Mouse (Mus musculus) lung, postnatal 0 days (tissue): ENCODE measurements around the gene Nup107. TPM values are rescaled to one million over a fixed set of nuclear protein-coding genes. Genes with fewer than 3 reads are reported as not detected.
"Not testable (repeated sequence)": the region's sequence is repeated elsewhere in the genome, so short reads cannot be mapped to it uniquely, and the experiment has no call there.

Source experiments
- ATAC-seq: fragments of 200-750 bp; cut with Nextera tagmentation; 2 replicates; pipeline ENCODE4 v1.8.0; 2017; ENCODE audit warnings: moderate library complexity
- DNase-seq: peaks from one replicate; pipeline ENCODE4 v3.0.0-alpha.2; 2016; ENCODE audit warnings: low spot score
- H3K27ac ChIP-seq: fragments of 300-500 bp; sonication (generic); 2 replicates; pipeline ENCODE4 v1.5.1; 2014; ENCODE audit warnings: antibody characterized with exemption, mild to moderate bottlenecking, low read length, mixed read lengths
- H3K27me3 ChIP-seq: fragments of 300-500 bp; sonication (generic); replicated peaks from 2 replicates; pipeline ENCODE4 v1.6.1; 2014; ENCODE audit warnings: low read length, mixed read lengths; ENCODE audit not compliant: insufficient read depth
- H3K36me3 ChIP-seq: fragments of 300-500 bp; sonication (generic); 2 replicates; pipeline ENCODE4 v1.6.1; 2014; ENCODE audit warnings: low read length, mixed read lengths; ENCODE audit not compliant: insufficient read depth
- H3K4me1 ChIP-seq: fragments of 300-500 bp; sonication (generic); 2 replicates; pipeline ENCODE4 v1.6.1; 2014; ENCODE audit warnings: antibody characterized with exemption, low read depth, low read length, mixed read lengths; ENCODE audit not compliant: insufficient read depth
- H3K4me2 ChIP-seq: fragments of 300-500 bp; sonication (generic); replicated peaks from 2 replicates; pipeline ENCODE4 v1.6.1; 2014; ENCODE audit warnings: low read depth, mild to moderate bottlenecking, low read length, moderate library complexity, mixed read lengths
- H3K4me3 ChIP-seq: fragments of 300-500 bp; sonication (generic); 2 replicates; pipeline ENCODE4 v1.5.1; 2014; ENCODE audit warnings: low read depth, low read length
- H3K9ac ChIP-seq: fragments of 300-500 bp; sonication (generic); replicated peaks from 2 replicates; pipeline ENCODE4 v1.6.1; 2014; ENCODE audit warnings: low read depth, mild to moderate bottlenecking
- H3K9me3 ChIP-seq: fragments of 300-500 bp; sonication (generic); 2 replicates; pipeline ENCODE4 v1.6.1; 2016; ENCODE audit warnings: low read length, mixed read lengths
- CTCF ChIP-seq: IDR thresholded peaks from 2 replicates; pipeline ENCODE4 v1.5.1; 2016; ENCODE audit warnings: antibody characterized with exemption, mild to moderate bottlenecking
- EP300 ChIP-seq: IDR thresholded peaks from 2 replicates; pipeline ENCODE4 v1.6.1; 2016; ENCODE audit warnings: antibody characterized with exemption, mild to moderate bottlenecking, control low read depth
- WGBS: fragments of 180-500 bp; shearing (Covaris S2); extraction: QIAGEN DNeasy Blood & Tissue Kit; methylation state at CpG from one replicate; pipeline ENCODE4 v1.1.7; 2014; 5-methylcytosine and 5-hydroxymethylcytosine counted together
- polyA plus RNA-seq: library from polyadenylated mRNA; unstranded; fragments of >200 nt; fragmentation: Nextera tagmentation; extraction: Ambion mirVana; gene quantifications from 2 replicates; pipeline ENCODE4 v1.2.1, GENCODE M21; 2015

Gene Nup107
- polyA plus RNA-seq, 1 experiment from 2014 or later, result 15.2 TPM

- Histone ChIP-seq H3K4me2 (no peak overlapping the region), H3K27ac (no peak overlapping the region), H3K9ac (no peak overlapping the region), H3K27me3 (no peaks in the 10 kb centered on the region), H3K9me3 (no peaks in the 10 kb centered on the region), H3K4me3 (no peak overlapping the region), H3K36me3 (peaks cover 25% of the 10 kb centered on the region), H3K4me1 (0 out of 2 replicates have a peak, but pooled peaks cover 4% of the 10 kb centered on the region)
- ATAC-seq, result no peak
- no peak for DNase-seq
- TF ChIP-seq CTCF, result no peak
- TF ChIP-seq EP300, result no peak
These were observed 86.7 kb downstream of the Nup107 start for GRCm38 (mm10) chr10:117705806-117706205.

GRCm38 (mm10) chr10:117704964-117705335, 87.6 kb downstream of the Nup107 start:
- Histone ChIP-seq H3K9ac (no peak overlapping the region), H3K4me2 (no peak overlapping the region), H3K36me3 (peaks cover 26% of the 10 kb centered on the region)

GRCm38 (mm10) chr10:117704314-117704963, 88.1 kb downstream of the Nup107 start:
- H3K9ac ChIP-seq, H3K4me1 ChIP-seq, DNase-seq, H3K4me2 ChIP-seq, H3K27me3 ChIP-seq, ATAC-seq, H3K27ac ChIP-seq, H3K4me3 ChIP-seq, H3K9me3 ChIP-seq: not testable (repeated sequence)
- 93% methylated on average over 6 of the region's 6 CpGs for WGBS
- peaks cover 31% of the 10 kb centered on the region for H3K36me3 ChIP-seq

More at GRCm38 (mm10) chr10:117704964-117705335, 87.6 kb downstream of the Nup107 start:
- ATAC-seq (no peak), DNase-seq (no peak)
- Histone ChIP-seq H3K4me1 (0 out of 2 replicates have a peak, but pooled peaks cover 4% of the 10 kb centered on the region), H3K27me3 (no peaks in the 10 kb centered on the region), H3K4me3 (no peak overlapping the region), H3K9me3 (no peaks in the 10 kb centered on the region), H3K27ac (no peak overlapping the region)
- TF ChIP-seq EP300, result no peak
- TF ChIP-seq CTCF, result no peak
- 94% methylated on average over 6 of the region's 6 CpGs for WGBS

DNA sequence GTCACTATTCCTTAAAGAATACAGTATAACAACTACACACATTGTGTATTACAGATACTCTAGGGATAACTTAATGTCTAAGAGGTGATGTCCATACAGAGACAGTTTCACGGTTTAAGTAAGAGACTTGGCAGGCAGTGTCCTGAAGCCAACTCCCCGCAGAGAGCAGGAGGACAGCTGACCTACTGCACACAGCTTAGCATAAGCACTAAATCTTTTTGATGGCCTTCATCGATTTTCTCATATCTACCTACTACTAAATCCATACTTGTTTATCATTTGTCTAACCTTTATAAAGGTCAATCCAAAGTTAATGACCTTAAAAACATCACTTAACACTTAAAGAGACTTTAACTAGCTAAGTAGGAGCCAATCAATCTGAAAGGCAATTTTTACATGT, 89.0 kb downstream of the Nup107 start:
- H3K36me3 ChIP-seq, result peaks cover 38% of the 10 kb centered on the region
- no peak overlapping the region for H3K4me2 ChIP-seq
- H3K4me1 ChIP-seq, result no peaks in the 10 kb centered on the region
- H3K4me3 ChIP-seq, result no peak overlapping the region
- H3K27me3 ChIP-seq, result no peaks in the 10 kb centered on the region
- no peak for DNase-seq
- ATAC-seq, result no peak
- no peak overlapping the region for H3K9ac ChIP-seq
- no peaks in the 10 kb centered on the region for H3K9me3 ChIP-seq
- H3K27ac ChIP-seq, result no peak overlapping the region
- 87% methylated on average over 3 of the region's 3 CpGs for WGBS
- no peak for TF ChIP-seq CTCF
- no peak for TF ChIP-seq EP300

GRCm38 (mm10) chr10:117702024-117702833, 90.3 kb downstream of the Nup107 start:
- Histone ChIP-seq H3K9ac (no peak overlapping the region), H3K36me3 (peaks cover 48% of the 10 kb centered on the region)

DNA sequence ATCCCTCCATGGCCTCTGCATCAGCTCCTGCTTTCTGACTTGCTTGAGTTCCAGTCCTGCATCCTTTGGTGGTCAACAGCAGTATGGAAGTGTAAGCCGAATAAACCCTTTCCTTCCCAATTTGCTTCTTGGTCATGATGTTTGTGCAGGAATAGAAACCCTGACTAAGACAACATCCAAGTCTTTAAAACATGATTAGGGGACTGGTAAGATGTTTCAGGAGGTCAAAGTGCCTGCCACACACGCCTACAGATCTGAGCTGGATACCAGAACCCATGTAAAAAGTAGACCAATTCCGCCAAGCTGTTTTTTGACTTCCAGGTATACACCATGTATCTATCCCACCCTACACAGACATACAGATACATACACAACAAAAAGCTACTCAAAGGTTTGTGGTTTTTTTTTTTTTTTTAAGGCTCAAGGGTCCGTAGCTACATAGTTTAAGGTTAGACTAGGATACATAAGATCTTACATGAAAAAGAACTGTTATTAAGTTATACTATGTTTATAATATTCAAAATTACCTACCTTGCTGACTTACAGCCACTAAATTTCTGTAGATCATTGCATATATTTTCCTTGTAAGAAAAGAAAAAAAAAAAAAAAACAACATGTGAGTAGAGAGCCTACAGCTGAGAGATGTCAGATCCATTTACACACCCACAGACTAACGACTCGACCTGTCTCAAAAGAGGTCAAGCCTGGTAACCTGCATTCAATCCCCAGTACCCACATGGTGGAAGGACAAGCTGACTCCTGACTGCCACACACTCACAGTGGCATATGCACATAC, 91.3 kb downstream of the Nup107 start:
- H3K4me1 ChIP-seq, result no peaks in the 10 kb centered on the region
- H3K36me3 ChIP-seq, result peaks cover 58% of the 10 kb centered on the region
- no peak for ATAC-seq
- WGBS, result 90% methylated on average over 6 of the region's 6 CpGs
- H3K4me3 ChIP-seq, result no peak overlapping the region
- no peak overlapping the region for H3K4me2 ChIP-seq
- H3K27me3 ChIP-seq, result no peaks in the 10 kb centered on the region
- H3K27ac ChIP-seq, result no peak overlapping the region
- H3K9ac ChIP-seq, result no peak overlapping the region
- TF ChIP-seq CTCF, result no peak
- no peak for TF ChIP-seq EP300
- no peaks in the 10 kb centered on the region for H3K9me3 ChIP-seq
- DNase-seq, result no peak

More at GRCm38 (mm10) chr10:117702024-117702833, 90.3 kb downstream of the Nup107 start:
- no peak for ATAC-seq
- Histone ChIP-seq H3K4me3 (no peak overlapping the region), H3K9me3 (no peaks in the 10 kb centered on the region), H3K4me1 (no peaks in the 10 kb centered on the region), H3K27me3 (no peaks in the 10 kb centered on the region), H3K4me2 (no peak overlapping the region), H3K27ac (no peak overlapping the region)
- no peak for TF ChIP-seq EP300
- TF ChIP-seq CTCF, result no peak
- DNase-seq, result no peak
- 97% methylated on average over 6 of the region's 6 CpGs for WGBS

Other genes starting within 250 kb of the Nup107 start
- 215 and 250 TPM in 2 replicates for gene Cpm, start 163.2 kb downstream of the Nup107 start, polyA plus RNA-seq
- gene Mdm2, start 81.9 kb downstream of the Nup107 start, polyA plus RNA-seq, result 22.7 and 28.9 TPM in 2 replicates
- gene Slc35e3, start 46.3 kb downstream of the Nup107 start, polyA plus RNA-seq, result 16.7 and 17.2 TPM in 2 replicates
- 268 and 290 TPM in 2 replicates for gene Rap1b, start 53.3 kb upstream of the Nup107 start, polyA plus RNA-seq